Mouse (Mus musculus) liver, adult 2 months (tissue): Measurements from ENCODE around the gene Cops6.

Experiments used
- CTCF ChIP-seq: fragments of 200-500 bp; IDR thresholded peaks from 2 replicates; pipeline ENCODE4 v1.5.1; 2011; ENCODE audit warnings: low read depth, low read length, control low read depth
- POLR2A ChIP-seq: fragments of 200-500 bp; IDR thresholded peaks from 2 replicates; pipeline ENCODE4 v1.6.1; 2011; ENCODE audit warnings: low read length, control low read depth; ENCODE audit not compliant: insufficient read depth; ENCODE audit errors: extremely low read depth

- TF ChIP-seq POLR2A (no peak), CTCF (no peak)
These were observed 41.2 kb downstream of the Cops6 start for GRCm38 (mm10) chr5:138202086-138202485.
